Mouse (Mus musculus) liver, embryonic 15.5 days (tissue): ENCODE measurements at regions not wholly inside any gene's neighbourhood (a gene's known extent, or its start where the extent isn't known, plus 50 kb on each side); places are given as distances from the start of the nearest gene placed in this dataset.
"Not testable (repeated sequence)": the region's sequence is repeated elsewhere in the genome, so short reads cannot be mapped to it uniquely, and the experiment has no call there.

Experiments
- ATAC-seq: fragments of 200-750 bp; cut with Nextera tagmentation; 2 replicates; pipeline ENCODE4 v1.8.0; 2017; ENCODE audit warnings: moderate number of reproducible peaks, mild to moderate bottlenecking, moderate library complexity; ENCODE audit not compliant: insufficient read depth
- H3K27ac ChIP-seq: fragments of 300-500 bp; sonication (generic); replicated peaks from 2 replicates; pipeline ENCODE4 v1.5.1; 2015; ENCODE audit warnings: mild to moderate bottlenecking, inconsistent platforms
- H3K27me3 ChIP-seq: fragments of 300-500 bp; sonication (generic); 2 replicates; pipeline ENCODE4 v1.6.1; 2015; ENCODE audit warnings: mild to moderate bottlenecking, inconsistent platforms
- H3K36me3 ChIP-seq: fragments of 300-500 bp; sonication (generic); replicated peaks from 2 replicates; pipeline ENCODE4 v1.6.1; 2015; ENCODE audit warnings: moderate library complexity, mild to moderate bottlenecking, inconsistent platforms
- H3K4me1 ChIP-seq: fragments of 300-500 bp; sonication (generic); replicated peaks from 2 replicates; pipeline ENCODE4 v1.6.1; 2015; ENCODE audit warnings: inconsistent platforms
- H3K4me2 ChIP-seq: fragments of 300-500 bp; sonication (generic); 2 replicates; pipeline ENCODE4 v1.6.1; 2015; ENCODE audit warnings: moderate library complexity, mild to moderate bottlenecking, inconsistent platforms
- H3K4me3 ChIP-seq: fragments of 300-500 bp; sonication (generic); replicated peaks from 2 replicates; pipeline ENCODE4 v1.5.1; 2015; ENCODE audit warnings: mild to moderate bottlenecking, inconsistent platforms
- H3K9ac ChIP-seq: fragments of 300-500 bp; sonication (generic); 2 replicates; pipeline ENCODE4 v1.6.1; 2015; ENCODE audit warnings: moderate library complexity, mild to moderate bottlenecking, inconsistent platforms
- H3K9me3 ChIP-seq: fragments of 300-500 bp; sonication (generic); replicated peaks from 2 replicates; pipeline ENCODE4 v1.6.1; 2016; ENCODE audit warnings: inconsistent platforms
- WGBS: fragments of 180-500 bp; shearing (Covaris S2); methylation state at CpG from one replicate; pipeline ENCODE4 v1.1.7; 2015; ENCODE audit warnings: mixed read lengths; ENCODE audit not compliant: insufficient replicate concordance; 5-methylcytosine and 5-hydroxymethylcytosine counted together

DNA sequence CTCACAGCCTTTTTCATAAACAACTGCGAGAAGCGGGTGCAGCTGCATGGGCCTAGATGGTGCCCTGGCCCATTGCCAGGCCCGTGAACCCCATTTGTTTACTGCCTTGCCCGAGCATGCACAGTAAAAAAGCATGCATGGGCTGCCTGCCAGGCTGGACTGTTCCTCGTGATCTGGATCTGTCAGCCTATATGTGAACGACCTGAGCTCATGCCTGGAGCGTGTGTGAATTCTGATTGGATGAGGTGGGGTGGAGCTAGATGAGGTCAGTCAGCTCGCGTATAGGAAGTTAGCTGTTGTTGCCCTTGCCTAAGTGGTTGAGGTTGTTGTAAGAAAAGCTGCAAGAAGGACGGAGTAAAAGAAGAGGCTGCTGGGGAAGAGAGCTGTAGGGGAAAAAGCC, 194.9 kb downstream of the Teddm3 start:
- Histone ChIP-seq H3K9me3 (no peaks in the 10 kb centered on the region), H3K4me1 (no peaks in the 10 kb centered on the region), H3K36me3 (no peaks in the 10 kb centered on the region), H3K27ac (no peak overlapping the region), H3K4me2 (no peak overlapping the region), H3K9ac (no peak overlapping the region), H3K27me3 (no peaks in the 10 kb centered on the region), H3K4me3 (no peak overlapping the region)
- ATAC-seq: no peak
- WGBS: 65% methylated on average over 10 of the region's 10 CpGs

DNA sequence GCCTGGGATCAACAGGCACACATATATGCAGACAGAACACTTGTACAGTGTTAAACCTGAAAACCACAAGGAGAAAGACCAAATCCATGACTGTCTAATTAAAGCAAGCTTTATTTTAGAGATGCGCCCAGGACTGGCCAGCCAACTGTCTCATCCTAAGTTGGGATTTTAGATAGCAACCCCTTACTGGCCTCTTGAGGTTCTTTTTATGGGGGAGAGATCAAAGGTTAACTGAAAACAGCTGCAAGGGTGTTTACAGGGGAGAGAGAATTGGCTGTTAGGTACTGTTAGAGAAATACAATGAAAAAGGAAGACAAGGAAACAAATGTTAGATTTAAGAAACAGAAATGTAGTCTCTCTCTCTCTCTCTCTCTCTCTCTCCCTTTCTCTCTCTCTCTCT, 202.4 kb upstream of the Thpo start:
- no peaks in the 10 kb centered on the region for H3K9me3 ChIP-seq
- no peaks in the 10 kb centered on the region for H3K4me1 ChIP-seq
- 73% methylated on average over 1 of the region's 1 CpGs for WGBS
- no peak for ATAC-seq
- no peaks in the 10 kb centered on the region for H3K27me3 ChIP-seq
- no peak overlapping the region for H3K4me2 ChIP-seq
- no peak overlapping the region for H3K27ac ChIP-seq
- H3K4me3 ChIP-seq: no peak overlapping the region
- H3K9ac ChIP-seq: no peak overlapping the region
- H3K36me3 ChIP-seq: no peaks in the 10 kb centered on the region

GRCm38 (mm10) chr16:20934846-20935245, 200.5 kb upstream of the Thpo start:
- not testable (repeated sequence) for ATAC-seq, H3K4me3 ChIP-seq

GRCm38 (mm10) chr16:20930003-20930402, 195.7 kb upstream of the Thpo start:
- not testable (repeated sequence) for H3K36me3 ChIP-seq, H3K27me3 ChIP-seq, ATAC-seq, H3K27ac ChIP-seq, H3K9ac ChIP-seq, H3K4me3 ChIP-seq, H3K4me1 ChIP-seq, H3K4me2 ChIP-seq, H3K9me3 ChIP-seq
- 27% methylated on average over 5 of the region's 5 CpGs for WGBS

More at GRCm38 (mm10) chr16:20934846-20935245, 200.5 kb upstream of the Thpo start:
- H3K27me3 ChIP-seq, H3K36me3 ChIP-seq, H3K9ac ChIP-seq, H3K4me2 ChIP-seq, H3K9me3 ChIP-seq, H3K4me1 ChIP-seq, H3K27ac ChIP-seq: not testable (repeated sequence)

DNA sequence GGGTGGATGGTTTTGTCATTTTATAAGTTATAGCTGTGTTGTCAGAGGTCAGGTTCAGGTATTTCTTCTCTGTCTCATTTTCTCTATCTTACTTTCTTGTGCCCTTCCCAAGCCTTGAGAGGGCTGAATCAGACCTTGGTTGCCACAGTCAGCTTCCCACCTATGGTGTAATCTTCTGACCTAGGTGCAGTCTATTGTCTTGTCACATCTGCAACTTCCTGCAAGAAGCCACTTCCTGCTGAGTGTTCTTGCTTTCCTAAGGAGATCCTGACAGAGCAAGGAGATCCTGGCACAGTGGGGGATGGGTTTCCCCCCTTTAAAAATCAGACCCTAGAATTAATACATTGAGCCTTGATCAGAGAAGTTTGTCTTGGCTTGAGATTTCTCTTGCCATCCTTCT, 191.5 kb upstream of the Thpo start:
- not testable (repeated sequence) for ATAC-seq

GRCm38 (mm10) chr16:20910864-20911263, 176.6 kb upstream of the Thpo start:
- not testable (repeated sequence) for ATAC-seq, H3K4me2 ChIP-seq, H3K9me3 ChIP-seq, H3K4me1 ChIP-seq, H3K9ac ChIP-seq, H3K27me3 ChIP-seq, H3K36me3 ChIP-seq, H3K4me3 ChIP-seq, H3K27ac ChIP-seq
- 40% methylated on average over 3 of the region's 3 CpGs for WGBS

More for the DNA sequence above, 191.5 kb upstream of the Thpo start:
- H3K9ac ChIP-seq, H3K4me1 ChIP-seq, H3K4me2 ChIP-seq, H3K36me3 ChIP-seq, H3K9me3 ChIP-seq, H3K27me3 ChIP-seq, H3K4me3 ChIP-seq, H3K27ac ChIP-seq: not testable (repeated sequence)

GRCm38 (mm10) chr16:20908467-20909351, 174.4 kb upstream of the Thpo start:
- not testable (repeated sequence) for H3K27ac ChIP-seq, H3K9ac ChIP-seq, ATAC-seq, H3K27me3 ChIP-seq, H3K9me3 ChIP-seq, H3K36me3 ChIP-seq, H3K4me1 ChIP-seq
- Histone ChIP-seq H3K4me3 (0 out of 2 replicates have a peak overlapping the region, but pooled peaks have one; percentile 20), H3K4me2 (peak overlapping the region; percentile 42)
- WGBS: 26% methylated on average over 18 of the region's 18 CpGs

- Histone ChIP-seq H3K4me1 (no peaks in the 10 kb centered on the region), H3K9me3 (no peaks in the 10 kb centered on the region), H3K27me3 (no peaks in the 10 kb centered on the region), H3K36me3 (no peaks in the 10 kb centered on the region), H3K27ac (no peak overlapping the region), H3K4me2 (no peak overlapping the region), H3K9ac (no peak overlapping the region), H3K4me3 (no peak overlapping the region)
- 28% methylated on average over 2 of the region's 2 CpGs for WGBS
- ATAC-seq: no peak
Observed at GRCm38 (mm10) chr16:20895734-20896133, 161.4 kb upstream of the Thpo start.

- H3K9ac ChIP-seq: no peak overlapping the region
- WGBS: 18% methylated on average over 1 of the region's 1 CpGs
- H3K4me1 ChIP-seq: no peaks in the 10 kb centered on the region
- no peaks in the 10 kb centered on the region for H3K36me3 ChIP-seq
- H3K27ac ChIP-seq: no peak overlapping the region
- no peak for ATAC-seq
- no peaks in the 10 kb centered on the region for H3K27me3 ChIP-seq
- H3K4me2 ChIP-seq: no peak overlapping the region
- no peak overlapping the region for H3K4me3 ChIP-seq
- H3K9me3 ChIP-seq: no peaks in the 10 kb centered on the region
Observed at GRCm38 (mm10) chr16:20871726-20872125, 137.4 kb upstream of the Thpo start.

GRCm38 (mm10) chr16:20866771-20867170, 132.5 kb upstream of the Thpo start:
- Histone ChIP-seq H3K27ac (no peak overlapping the region), H3K27me3 (no peaks in the 10 kb centered on the region), H3K4me3 (no peak overlapping the region), H3K9ac (no peak overlapping the region), H3K4me2 (no peak overlapping the region), H3K4me1 (no peaks in the 10 kb centered on the region), H3K9me3 (no peaks in the 10 kb centered on the region), H3K36me3 (no peaks in the 10 kb centered on the region)
- WGBS: 38% methylated on average over 1 of the region's 1 CpGs
- no peak for ATAC-seq

- Histone ChIP-seq H3K4me3 (no peak overlapping the region), H3K9me3 (no peaks in the 10 kb centered on the region), H3K4me1 (no peaks in the 10 kb centered on the region), H3K4me2 (no peak overlapping the region), H3K9ac (no peak overlapping the region), H3K36me3 (no peaks in the 10 kb centered on the region), H3K27ac (no peak overlapping the region), H3K27me3 (no peaks in the 10 kb centered on the region)
- WGBS: 74% methylated on average over 4 of the region's 4 CpGs
- ATAC-seq: no peak
Observed at GRCm38 (mm10) chr16:20861256-20861655, 126.9 kb upstream of the Thpo start.

GRCm38 (mm10) chr16:20860606-20861005, 126.3 kb upstream of the Thpo start:
- H3K27me3 ChIP-seq, H3K9me3 ChIP-seq, H3K36me3 ChIP-seq, H3K27ac ChIP-seq, H3K9ac ChIP-seq, H3K4me3 ChIP-seq, H3K4me1 ChIP-seq, ATAC-seq, H3K4me2 ChIP-seq: not testable (repeated sequence)
- WGBS: 71% methylated on average over 3 of the region's 3 CpGs
